Mouse (Mus musculus) small intestine, adult 2 months (tissue): ENCODE results near the gene Ankrd60.

Experiments used
- CTCF ChIP-seq: fragments of 200-500 bp; IDR thresholded peaks from 2 replicates; pipeline ENCODE4 v1.5.1; 2012; ENCODE audit warnings: low read depth, mild to moderate bottlenecking, control low read depth, inconsistent platforms, low read length, moderate library complexity, mixed read lengths; ENCODE audit not compliant: insufficient replicate concordance, insufficient read length; ENCODE audit errors: extremely low read depth
- POLR2A ChIP-seq: fragments of 200-500 bp; IDR thresholded peaks from 2 replicates; pipeline ENCODE4 v1.6.1; 2012; ENCODE audit warnings: low read depth, mild to moderate bottlenecking, control low read depth, inconsistent platforms, low read length, moderate library complexity

DNA sequence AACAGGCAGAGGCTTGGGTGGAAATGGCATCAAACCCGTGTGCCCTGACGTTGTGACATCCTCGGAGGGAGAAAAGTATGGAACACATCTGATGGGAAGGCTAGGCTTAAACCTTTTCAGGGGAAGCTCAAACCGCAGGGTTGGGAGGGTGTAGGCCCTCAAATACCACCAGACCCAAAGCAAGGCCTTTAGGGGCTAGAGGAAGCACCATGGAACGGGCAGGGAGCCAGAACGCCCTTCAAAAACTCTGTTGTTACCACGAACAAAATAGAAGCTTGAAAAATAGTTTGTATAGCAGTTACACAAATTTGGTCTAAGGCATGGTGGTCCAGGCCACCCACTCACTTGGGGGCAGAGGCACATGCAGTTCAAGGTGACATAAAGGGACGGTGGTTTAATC lies 430 bp upstream of the Ankrd60 start:
- TF ChIP-seq CTCF = no peak
- no peak for TF ChIP-seq POLR2A
